Mouse (Mus musculus): ENCODE measurements around the gene Cct4. TPM values are rescaled to one million over a fixed set of nuclear protein-coding genes. Genes with fewer than 3 reads are reported as not detected.
A peak's percentile ranks its signal among the peaks of the same experiment; 100 is the strongest.

Cct4 gene
- polyA plus RNA-seq, 1 experiment from 2014 or later: 387 TPM

- no peaks in the 10 kb centered on the region for H3K27me3 ChIP-seq (ENCODE audit: insufficient read depth, poor library complexity, severe bottlenecking)
- peak overlapping the region; percentile 93 for H3K4me3 ChIP-seq
- no peak for DNase-seq (ENCODE audit: low spot score)
- peaks cover 15% of the 10 kb centered on the region for H3K4me1 ChIP-seq (replicated peaks)
- WGBS: 15% methylated on average over 14 of the region's 14 CpGs
- no peaks in the 10 kb centered on the region for H3K9me3 ChIP-seq
- peak overlapping the region; percentile 98 for H3K27ac ChIP-seq
- peaks cover 37% of the 10 kb centered on the region for H3K36me3 ChIP-seq
Observed at GRCm38 (mm10) chr11:22991218-22991835, 1.0 kb downstream of the Cct4 start.

GRCm38 (mm10) chr11:22994271-22994670 is 4.0 kb downstream of the Cct4 start:
- no peaks in the 10 kb centered on the region for H3K9me3 ChIP-seq
- no peak overlapping the region for H3K27ac ChIP-seq
- no peak overlapping the region for H3K4me3 ChIP-seq
- peaks cover 66% of the 10 kb centered on the region for H3K36me3 ChIP-seq
- DNase-seq (ENCODE audit: low spot score): no peak
- no peaks in the 10 kb centered on the region for H3K27me3 ChIP-seq (ENCODE audit: insufficient read depth, poor library complexity, severe bottlenecking)
- peaks cover 15% of the 10 kb centered on the region for H3K4me1 ChIP-seq (replicated peaks)
- 97% methylated on average over 2 of the region's 2 CpGs for WGBS

- no peaks in the 10 kb centered on the region for H3K27me3 ChIP-seq (ENCODE audit: insufficient read depth, poor library complexity, severe bottlenecking)
- H3K27ac ChIP-seq: no peak overlapping the region
- H3K4me1 ChIP-seq (replicated peaks): peaks cover 15% of the 10 kb centered on the region
- H3K4me3 ChIP-seq: no peak overlapping the region
- 93% methylated on average over 4 of the region's 4 CpGs for WGBS
- peaks cover 78% of the 10 kb centered on the region for H3K36me3 ChIP-seq
- no peaks in the 10 kb centered on the region for H3K9me3 ChIP-seq
- DNase-seq (ENCODE audit: low spot score): no peak
Observed at GRCm38 (mm10) chr11:22995461-22995860, 5.1 kb downstream of the Cct4 start.

- H3K36me3 ChIP-seq: peaks cover 100% of the 10 kb centered on the region
- 86% methylated on average over 1 of the region's 1 CpGs for WGBS
Observed at GRCm38 (mm10) chr11:22998308-22998707, 8.0 kb downstream of the Cct4 start.

GRCm38 (mm10) chr11:23005276-23005675 is 15.0 kb downstream of the Cct4 start:
- peaks cover 53% of the 10 kb centered on the region for H3K36me3 ChIP-seq
- WGBS: 88% methylated on average over 1 of the region's 1 CpGs

More at GRCm38 (mm10) chr11:22998308-22998707, 8.0 kb downstream of the Cct4 start:
- no peaks in the 10 kb centered on the region for H3K27me3 ChIP-seq (ENCODE audit: insufficient read depth, poor library complexity, severe bottlenecking)
- no peak overlapping the region for H3K27ac ChIP-seq
- H3K4me1 ChIP-seq (replicated peaks): no peaks in the 10 kb centered on the region
- H3K4me3 ChIP-seq: no peak overlapping the region
- DNase-seq (ENCODE audit: low spot score): no peak
- no peaks in the 10 kb centered on the region for H3K9me3 ChIP-seq

GRCm38 (mm10) chr11:23007166-23007480 is 16.8 kb downstream of the Cct4 start:
- 0 out of 2 replicates have a peak, but pooled peaks cover 3% of the 10 kb centered on the region for H3K27me3 ChIP-seq (ENCODE audit: insufficient read depth, poor library complexity, severe bottlenecking)
- peak overlapping the region; percentile 93 for H3K27ac ChIP-seq
- 10% methylated on average over 6 of the region's 6 CpGs for WGBS
- H3K4me1 ChIP-seq (replicated peaks): peaks cover 11% of the 10 kb centered on the region
- DNase-seq (ENCODE audit: low spot score): no peak
- H3K9me3 ChIP-seq: no peaks in the 10 kb centered on the region
- H3K4me3 ChIP-seq: peak overlapping the region; percentile 72
- peaks cover 35% of the 10 kb centered on the region for H3K36me3 ChIP-seq

More at GRCm38 (mm10) chr11:23005276-23005675, 15.0 kb downstream of the Cct4 start:
- 0 out of 2 replicates have a peak, but pooled peaks cover 3% of the 10 kb centered on the region for H3K27me3 ChIP-seq (ENCODE audit: insufficient read depth, poor library complexity, severe bottlenecking)
- no peaks in the 10 kb centered on the region for H3K9me3 ChIP-seq
- no peak overlapping the region for H3K27ac ChIP-seq
- no peak for DNase-seq (ENCODE audit: low spot score)
- H3K4me3 ChIP-seq: no peak overlapping the region
- H3K4me1 ChIP-seq (replicated peaks): peaks cover 11% of the 10 kb centered on the region

GRCm38 (mm10) chr11:23007481-23008180 is 17.3 kb downstream of the Cct4 start, which contains the start of gene Fam161a:
Gene Fam161a, plus strand, starts transcription at chr11:23007531.
- peak within 1 kb of the TSS; percentile 72 for H3K4me3 ChIP-seq
- peak; percentile 75 for DNase-seq (ENCODE audit: low spot score)
- WGBS: under 1% methylated on average over 22 of the region's 22 CpGs
- H3K9me3 ChIP-seq: no peaks in the 10 kb centered on the region
- 0 out of 2 replicates have a peak, but pooled peaks cover 3% of the 10 kb centered on the region for H3K27me3 ChIP-seq (ENCODE audit: insufficient read depth, poor library complexity, severe bottlenecking)
- peaks cover 11% of the 10 kb centered on the region for H3K4me1 ChIP-seq (replicated peaks)
- peak within 1 kb of the TSS; percentile 93 for H3K27ac ChIP-seq
- peaks cover 29% of the 10 kb centered on the region for H3K36me3 ChIP-seq

- peaks cover 23% of the 10 kb centered on the region for H3K36me3 ChIP-seq
- DNase-seq (ENCODE audit: low spot score): peak; percentile 90
- peaks cover 11% of the 10 kb centered on the region for H3K4me1 ChIP-seq (replicated peaks)
- 0 out of 2 replicates have a peak, but pooled peaks cover 3% of the 10 kb centered on the region for H3K27me3 ChIP-seq (ENCODE audit: insufficient read depth, poor library complexity, severe bottlenecking)
- peak overlapping the region; percentile 93 for H3K27ac ChIP-seq
- WGBS: under 1% methylated on average over 40 of the region's 40 CpGs
- H3K4me3 ChIP-seq: peak overlapping the region; percentile 72
- H3K9me3 ChIP-seq: no peaks in the 10 kb centered on the region
Observed at GRCm38 (mm10) chr11:23008181-23008823, 18.0 kb downstream of the Cct4 start.

- H3K9me3 ChIP-seq: no peaks in the 10 kb centered on the region
- 49% methylated on average over 4 of the region's 4 CpGs for WGBS
- H3K4me1 ChIP-seq (replicated peaks): peaks cover 11% of the 10 kb centered on the region
- H3K27ac ChIP-seq: peak overlapping the region; percentile 93
- peak overlapping the region; percentile 72 for H3K4me3 ChIP-seq
- 0 out of 2 replicates have a peak, but pooled peaks cover 3% of the 10 kb centered on the region for H3K27me3 ChIP-seq (ENCODE audit: insufficient read depth, poor library complexity, severe bottlenecking)
- no peak for DNase-seq (ENCODE audit: low spot score)
- H3K36me3 ChIP-seq: peaks cover 18% of the 10 kb centered on the region
Observed at GRCm38 (mm10) chr11:23008824-23009200, 18.5 kb downstream of the Cct4 start.

GRCm38 (mm10) chr11:23013096-23013495 is 22.8 kb downstream of the Cct4 start:
- no peaks in the 10 kb centered on the region for H3K36me3 ChIP-seq
- 0 out of 2 replicates have a peak, but pooled peaks cover 3% of the 10 kb centered on the region for H3K27me3 ChIP-seq (ENCODE audit: insufficient read depth, poor library complexity, severe bottlenecking)
- H3K9me3 ChIP-seq: no peaks in the 10 kb centered on the region
- no peak overlapping the region for H3K4me3 ChIP-seq
- no peak for DNase-seq (ENCODE audit: low spot score)
- H3K27ac ChIP-seq: no peak overlapping the region
- peaks cover 5% of the 10 kb centered on the region for H3K4me1 ChIP-seq (replicated peaks)
- WGBS: 71% methylated on average over 1 of the region's 1 CpGs

GRCm38 (mm10) chr11:23013580-23014294 is 23.4 kb downstream of the Cct4 start:
- WGBS: 88% methylated on average over 4 of the region's 4 CpGs
- no peaks in the 10 kb centered on the region for H3K36me3 ChIP-seq
- H3K4me1 ChIP-seq (replicated peaks): peaks cover 4% of the 10 kb centered on the region
- H3K9me3 ChIP-seq: no peaks in the 10 kb centered on the region; the same call in 1 of the 2 replicates
- no peak overlapping the region for H3K4me3 ChIP-seq
- peak; percentile 22 for DNase-seq (ENCODE audit: low spot score)
- H3K27ac ChIP-seq: no peak overlapping the region
- H3K27me3 ChIP-seq (ENCODE audit: insufficient read depth, poor library complexity, severe bottlenecking): 0 out of 2 replicates have a peak, but pooled peaks cover 3% of the 10 kb centered on the region

- Histone ChIP-seq H3K36me3 (no peaks in the 10 kb centered on the region), H3K27me3 (ENCODE audit: insufficient read depth, poor library complexity, severe bottlenecking) (no peaks in the 10 kb centered on the region), H3K4me3 (no peak overlapping the region), H3K27ac (no peak overlapping the region), H3K9me3 (no peaks in the 10 kb centered on the region; the same call in 1 of the 2 replicates), H3K4me1 (replicated peaks) (no peaks in the 10 kb centered on the region)
- DNase-seq (ENCODE audit: low spot score): no peak
- 74% methylated on average over 6 of the region's 6 CpGs for WGBS
Observed at GRCm38 (mm10) chr11:23014996-23015395, 24.7 kb downstream of the Cct4 start.
